Mouse (Mus musculus): ENCODE measurements around the gene Dnajb2.

DNA sequence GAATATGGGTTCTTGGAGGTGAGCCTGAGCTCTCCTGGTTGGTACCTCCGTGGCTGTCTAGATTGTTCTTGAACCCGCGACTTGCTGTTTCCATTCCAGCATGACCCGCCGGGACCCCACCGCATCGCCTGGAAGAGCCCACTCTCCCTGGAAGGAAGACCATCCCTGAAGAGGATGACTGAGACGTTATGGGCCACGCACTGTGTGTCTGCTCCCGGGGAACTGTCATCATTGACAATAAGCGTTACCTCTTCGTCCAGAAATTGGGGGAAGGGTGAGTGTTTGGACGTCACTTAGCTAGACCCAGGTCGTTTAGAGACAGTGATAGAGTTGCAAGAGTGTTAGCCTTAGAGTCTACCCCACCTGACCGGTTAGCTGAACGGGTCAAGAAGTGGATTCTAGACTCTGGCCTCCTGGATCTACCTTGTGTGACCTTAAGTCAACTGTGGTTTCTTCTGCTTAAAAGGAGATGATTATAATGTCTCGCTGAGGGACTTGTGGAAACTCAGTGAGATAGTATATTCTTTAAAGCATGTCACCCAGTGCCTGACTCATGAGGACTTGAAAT, 25.0 kb upstream of the Dnajb2 start:
- TF ChIP-seq CTCF (IDR thresholded peaks at IDR 0.05) (no peak), EP300 (IDR thresholded peaks at IDR 0.05; ENCODE audit: insufficient read depth, low read depth, low read length) (no peak), POLR2A (IDR thresholded peaks at IDR 0.05; ENCODE audit: insufficient read depth, low read depth, low read length) (no peak)

All from heart, adult 2 months (tissue).